Mouse (Mus musculus) liver, embryonic 18 days (tissue): Measurements from ENCODE around the gene Fam43b. TPM values are rescaled to one million over a fixed set of nuclear protein-coding genes. Genes with fewer than 3 reads are reported as not detected.

Experiments
- polyA plus RNA-seq: library from polyadenylated mRNA; depleted of rRNA; stranded (reverse); fragments of >200 nt; gene quantifications from 2 replicates; pipeline ENCODE4 v1.2.3, GENCODE M21; 2012; rRNA removed

Fam43b gene
- not detected in 2 replicates for polyA plus RNA-seq

GRCm38 (mm10) chr4:138395971-138396645, at the start of gene Fam43b:
Gene Fam43b (minus strand): TSS chr4:138396528.

GRCm38 (mm10) chr4:138434347-138435316, 38.3 kb upstream of the Fam43b start, which contains the start of gene Mul1:
Gene Mul1 (plus strand): TSS chr4:138434671.

DNA sequence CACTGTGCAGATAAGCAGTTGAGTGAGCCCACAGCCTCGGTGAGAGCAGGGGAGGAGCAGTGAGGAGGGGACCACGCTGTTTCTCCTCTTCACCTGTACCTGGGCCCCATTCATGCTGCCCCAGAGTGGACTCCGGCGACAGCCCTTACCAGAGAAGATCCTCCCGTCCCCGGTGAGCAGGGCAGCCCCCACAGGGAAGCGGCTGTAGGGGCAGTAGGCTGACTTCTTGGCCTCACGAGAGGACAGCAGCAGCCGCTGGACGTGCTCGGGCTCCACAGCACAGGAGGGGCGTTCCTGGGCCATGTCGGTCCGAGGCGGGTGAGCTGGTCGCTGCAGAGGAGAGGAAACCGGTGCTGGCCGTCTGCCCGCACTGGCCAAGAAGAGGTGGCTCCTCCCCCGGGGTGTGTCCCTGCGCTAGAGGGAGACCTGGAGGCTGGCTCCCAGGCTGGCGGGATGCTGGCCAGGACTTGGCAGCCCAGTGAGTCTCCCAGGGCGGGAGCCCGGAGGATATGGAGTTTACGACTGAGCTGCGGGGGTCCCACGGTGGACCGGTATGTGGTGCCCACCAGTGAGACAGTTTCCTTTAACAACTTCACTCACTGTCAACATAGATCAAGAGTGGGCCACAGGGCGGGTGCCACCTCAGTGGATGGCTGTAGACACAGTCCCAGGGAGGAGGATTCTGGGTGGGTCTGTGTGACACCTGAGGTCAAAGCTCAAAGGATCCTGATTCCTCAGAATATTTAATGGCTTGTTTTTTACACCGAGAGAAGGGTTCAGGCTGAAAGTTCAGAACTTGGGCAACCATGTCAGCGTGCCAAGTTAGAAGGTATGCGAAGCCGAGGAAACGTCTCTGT, 28.5 kb downstream of the Fam43b start, which contains the start of gene Cda:
Cda (minus strand) TSS at position 352 of the 857 bp plus-strand sequence.

Other genes with a start within 250 kb of the Fam43b start
- 34.5 and 39.4 TPM in 2 replicates for gene Hp1bp3, start 180.2 kb downstream of the Fam43b start, polyA plus RNA-seq
- 0.97 and 1.0 TPM in 2 replicates for gene Sh2d5, start 146.1 kb downstream of the Fam43b start, polyA plus RNA-seq
- gene Kif17, start 146.1 kb downstream of the Fam43b start, polyA plus RNA-seq = 0.31 and 0.35 TPM in 2 replicates
- 113 and 114 TPM in 2 replicates for gene Ddost, start 91.8 kb downstream of the Fam43b start, polyA plus RNA-seq
- gene Pink1, start 70.2 kb downstream of the Fam43b start, polyA plus RNA-seq = 28.0 and 29.4 TPM in 2 replicates
- 6.0 TPM in 2 replicates for gene Cda, start 28.5 kb downstream of the Fam43b start, polyA plus RNA-seq
- 5.7 and 6.4 TPM in 2 replicates for gene Mul1, start 38.1 kb upstream of the Fam43b start, polyA plus RNA-seq
- gene Camk2n1, start 57.8 kb upstream of the Fam43b start, polyA plus RNA-seq = 6.9 and 7.1 TPM in 2 replicates
- not detected in 2 replicates for gene Vwa5b1, start 239.4 kb upstream of the Fam43b start, polyA plus RNA-seq